ENCODE assay signal across 24 mouse cellular contexts in genomic region chr9:34644392-34644791, GRCm38 (mm10).
DNase-seq lines count a peak whose midpoint lies in the region; ATAC-seq and TF ChIP-seq lines count a peak whose summit lies in the region.
"Had no signal": no experiment of that assay in that cellular context is flagged by ENCODE, and none has a peak within 500 bp of the region (broad histone marks: within the 10 kb centered on the region; RNA-seq: fewer than 3 reads in every experiment).

No protein-coding gene starts in this region.

- no peak for TF ChIP-seq EP300 in lung, postnatal 0 days (IDR thresholded peaks at IDR 0.05)

- no peaks in the 10 kb centered on the region for H3K4me1 ChIP-seq in heart, embryonic 11.5 days (ENCODE audit: control insufficient read depth, insufficient read depth, low read length)
- H3K4me1 ChIP-seq in lung, postnatal 0 days (ENCODE audit: insufficient read depth, low read depth, low read length) = no peaks in the 10 kb centered on the region; the same call in 1 of the 2 replicates
- H3K4me1 ChIP-seq in lung, adult 2 months (ENCODE audit: control insufficient read depth, insufficient read depth, low read length) = no peaks in the 10 kb centered on the region
- peaks cover 13% of the 10 kb centered on the region for H3K4me1 ChIP-seq in midbrain, embryonic 15.5 days
- H3K4me1 ChIP-seq in midbrain, embryonic 10.5 days = peaks cover 17% of the 10 kb centered on the region
- H3K4me1 ChIP-seq: embryonic facial prominence, embryonic 15.5 days had no signal

- no peaks in the 10 kb centered on the region for H3K9me3 ChIP-seq in heart, embryonic 11.5 days (replicated peaks; ENCODE audit: control insufficient read depth, low read length)
- H3K9me3 ChIP-seq in lung, postnatal 0 days (ENCODE audit: low read length) = 0 out of 2 replicates have a peak, but pooled peaks cover 2% of the 10 kb centered on the region
- no peaks in the 10 kb centered on the region for H3K9me3 ChIP-seq in midbrain, embryonic 15.5 days
- H3K9me3 ChIP-seq in midbrain, embryonic 10.5 days (replicated peaks) = no peaks in the 10 kb centered on the region; the same call in 1 of the 2 replicates
- H3K9me3 ChIP-seq: embryonic facial prominence, embryonic 12.5 days; embryonic facial prominence, embryonic 15.5 days; heart, embryonic 13.5 days had no signal

- ATAC-seq in heart, embryonic 11.5 days (replicated peaks; ENCODE audit: insufficient number of reproducible peaks, low FRiP score, low TSS enrichment) = no peak
- peak; percentile 23; the same call in 1 of the 2 replicates for ATAC-seq in lung, postnatal 0 days
- peak; percentile 48; the same call in 1 of the 2 replicates for ATAC-seq in midbrain, embryonic 15.5 days (replicated peaks)
- ATAC-seq: forebrain, postnatal 0 days; hindbrain, postnatal 0 days; Patski had no signal

- no peaks in the 10 kb centered on the region for H3K27me3 ChIP-seq in heart, embryonic 11.5 days (ENCODE audit: control insufficient read depth, insufficient read depth, low read length)
- no peaks in the 10 kb centered on the region for H3K27me3 ChIP-seq in lung, postnatal 0 days (replicated peaks; ENCODE audit: insufficient read depth, low read length)
- no peaks in the 10 kb centered on the region for H3K27me3 ChIP-seq in midbrain, embryonic 15.5 days (replicated peaks)
- H3K27me3 ChIP-seq in midbrain, embryonic 10.5 days (ENCODE audit: low read depth, poor library complexity, severe bottlenecking) = no peaks in the 10 kb centered on the region
- H3K27me3 ChIP-seq: embryonic facial prominence, embryonic 12.5 days; embryonic facial prominence, embryonic 15.5 days; Patski had no signal

- no peaks in the 10 kb centered on the region for H3K36me3 ChIP-seq in heart, embryonic 11.5 days (ENCODE audit: control insufficient read depth, insufficient read depth, low read length)
- H3K36me3 ChIP-seq in lung, postnatal 0 days (ENCODE audit: insufficient read depth, low read length) = no peaks in the 10 kb centered on the region
- no peaks in the 10 kb centered on the region for H3K36me3 ChIP-seq in midbrain, embryonic 15.5 days (replicated peaks)
- no peaks in the 10 kb centered on the region for H3K36me3 ChIP-seq in midbrain, embryonic 10.5 days
- H3K36me3 ChIP-seq: embryonic facial prominence, embryonic 12.5 days; embryonic facial prominence, embryonic 15.5 days; heart, embryonic 13.5 days had no signal

- DNase-seq in heart, adult 11 months = peak; percentile 61
- no peak for DNase-seq in lung, postnatal 0 days (ENCODE audit: low spot score)
- no peak for DNase-seq in lung, adult 2 months
- no peak for DNase-seq in midbrain, embryonic 10.5 days (ENCODE audit: low spot score)
- DNase-seq: adrenal gland, postnatal 10 days; adrenal gland, postnatal 36 days; cerebellum, adult 11 months; cerebellum, adult 2 months; cerebellum, adult 9-11 months; cerebellum, postnatal 25 days; forebrain, postnatal 0 days; gastrocnemius, adult 2 months; gastrocnemius, postnatal 14 days; heart, adult 18-20 months; heart, postnatal 14 days; heart, postnatal 4 days had no signal

- no peak overlapping the region for H3K9ac ChIP-seq in heart, embryonic 11.5 days (ENCODE audit: low read depth, low read length)
- H3K9ac ChIP-seq in lung, postnatal 0 days (replicated peaks; ENCODE audit: low read depth) = no peak overlapping the region
- no peak overlapping the region for H3K9ac ChIP-seq in midbrain, embryonic 15.5 days
- H3K9ac ChIP-seq: embryonic facial prominence, embryonic 12.5 days; embryonic facial prominence, embryonic 15.5 days; forebrain, postnatal 0 days; heart, embryonic 13.5 days; hindbrain, embryonic 14.5 days had no signal

- no peak overlapping the region for H3K4me3 ChIP-seq in heart, embryonic 11.5 days (ENCODE audit: low read depth, low read length)
- H3K4me3 ChIP-seq in lung, postnatal 0 days (ENCODE audit: low read depth, low read length) = no peak overlapping the region
- no peak overlapping the region for H3K4me3 ChIP-seq in lung, adult 2 months (replicated peaks; ENCODE audit: extremely low read depth, low read depth, low read length)
- H3K4me3 ChIP-seq in midbrain, embryonic 15.5 days = no peak overlapping the region
- no peak overlapping the region for H3K4me3 ChIP-seq in midbrain, embryonic 10.5 days
- H3K4me3 ChIP-seq: embryonic facial prominence, embryonic 12.5 days; embryonic facial prominence, embryonic 15.5 days; gastrocnemius, adult 2 months; heart, embryonic 13.5 days had no signal

- no peak for TF ChIP-seq POLR2A in lung, adult 2 months (IDR thresholded peaks at IDR 0.05; ENCODE audit: borderline replicate concordance, extremely low read depth, low read depth, low read length)

- H3K4me2 ChIP-seq in heart, embryonic 11.5 days = no peak overlapping the region
- no peak overlapping the region for H3K4me2 ChIP-seq in lung, postnatal 0 days (replicated peaks; ENCODE audit: low read depth, low read length)
- H3K4me2 ChIP-seq in midbrain, embryonic 15.5 days = no peak overlapping the region
- H3K4me2 ChIP-seq: embryonic facial prominence, embryonic 12.5 days; embryonic facial prominence, embryonic 15.5 days; heart, embryonic 13.5 days; hindbrain, embryonic 14.5 days had no signal

- no peak for TF ChIP-seq CTCF in lung, postnatal 0 days (IDR thresholded peaks at IDR 0.05)
- TF ChIP-seq CTCF in lung, adult 2 months (IDR thresholded peaks at IDR 0.05; ENCODE audit: insufficient read depth, low read length) = no peak

- 68% methylated on average over 8 of the region's 8 CpGs for WGBS in heart, embryonic 11.5 days (ENCODE audit: insufficient replicate concordance)
- WGBS in lung, postnatal 0 days = 27% methylated on average over 8 of the region's 8 CpGs
- 37% methylated on average over 8 of the region's 8 CpGs for WGBS in lung, adult 2 months
- WGBS in midbrain, embryonic 15.5 days = 61% methylated on average over 8 of the region's 8 CpGs
- WGBS in midbrain, embryonic 10.5 days = 75% methylated on average over 8 of the region's 8 CpGs

- no peak overlapping the region for H3K27ac ChIP-seq in heart, embryonic 11.5 days (ENCODE audit: low read depth, low read length)
- H3K27ac ChIP-seq in lung, postnatal 0 days (ENCODE audit: low read length) = no peak overlapping the region
- no peak overlapping the region for H3K27ac ChIP-seq in midbrain, embryonic 15.5 days
- H3K27ac ChIP-seq in midbrain, embryonic 10.5 days (replicated peaks) = no peak overlapping the region
- H3K27ac ChIP-seq: embryonic facial prominence, embryonic 12.5 days; embryonic facial prominence, embryonic 15.5 days; gastrocnemius, adult 2 months; heart, embryonic 13.5 days; hindbrain, embryonic 14.5 days; hindbrain, postnatal 0 days had no signal
